Mouse (Mus musculus) left cerebral cortex, adult 8-10 months (tissue): ENCODE results near the gene Sox12. TPM values are rescaled to one million over a fixed set of nuclear protein-coding genes. Genes with fewer than 3 reads are reported as not detected.
"Not testable (repeated sequence)": the region's sequence is repeated elsewhere in the genome, so short reads cannot be mapped to it uniquely, and the experiment has no call there.

Experiments used
- DNase-seq, 2 experiments: peaks; one replicate each; pipeline ENCODE4 v3.0.0; 2022; ENCODE audit warnings: low spot score in 2 of 2
- total RNA-seq, 4 experiments: library from RNA; stranded (reverse); gene quantifications; 2 replicates each; pipeline ENCODE4 v1.2.4; 2022

Sox12 gene
- total RNA-seq: 10 to 100 TPM; 12.9 to 15.4 (median 14.3) TPM

DNA sequence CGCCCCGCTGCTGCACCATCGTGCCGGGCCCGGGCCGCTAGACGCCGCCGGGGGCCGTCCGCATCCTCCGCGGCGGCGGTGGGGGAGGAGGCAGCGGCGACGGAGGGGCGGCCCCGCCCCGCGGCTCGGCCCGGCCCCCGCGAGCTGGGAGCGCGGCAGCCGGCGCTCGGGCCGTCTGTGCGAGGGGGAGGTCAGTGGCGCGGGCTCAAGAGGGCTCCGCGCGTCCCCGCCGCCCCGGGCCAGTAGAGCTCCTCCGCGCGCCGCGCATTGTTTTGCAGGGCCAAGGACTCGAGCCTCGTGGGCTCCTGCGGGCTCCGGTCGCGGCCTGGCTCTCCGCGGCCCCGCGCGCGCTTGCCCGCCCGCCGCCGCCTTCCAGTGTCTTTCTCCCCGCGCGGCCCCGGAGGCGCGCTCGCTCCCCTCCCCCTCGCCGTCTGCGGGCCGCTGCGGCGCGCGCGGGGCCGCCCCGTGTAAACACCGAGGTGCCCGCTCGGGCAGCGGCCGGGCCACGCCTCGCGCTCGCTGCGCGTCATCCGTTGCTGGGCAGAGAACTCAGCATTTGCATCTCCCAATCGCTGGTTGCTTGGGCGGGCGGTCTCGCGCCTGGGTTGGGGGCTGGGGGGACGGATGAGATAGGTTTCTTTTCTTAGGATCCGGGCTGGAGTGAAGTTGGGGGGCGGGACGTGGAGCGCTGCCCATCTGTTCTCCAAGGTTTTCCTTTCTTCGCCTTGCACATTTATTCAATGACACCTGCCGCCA lies at the start of gene Sox12:
Sox12 (minus strand) TSS at position 384 of the 756 bp plus-strand sequence.
- peak; percentile 95 to 97 for DNase-seq

DNA sequence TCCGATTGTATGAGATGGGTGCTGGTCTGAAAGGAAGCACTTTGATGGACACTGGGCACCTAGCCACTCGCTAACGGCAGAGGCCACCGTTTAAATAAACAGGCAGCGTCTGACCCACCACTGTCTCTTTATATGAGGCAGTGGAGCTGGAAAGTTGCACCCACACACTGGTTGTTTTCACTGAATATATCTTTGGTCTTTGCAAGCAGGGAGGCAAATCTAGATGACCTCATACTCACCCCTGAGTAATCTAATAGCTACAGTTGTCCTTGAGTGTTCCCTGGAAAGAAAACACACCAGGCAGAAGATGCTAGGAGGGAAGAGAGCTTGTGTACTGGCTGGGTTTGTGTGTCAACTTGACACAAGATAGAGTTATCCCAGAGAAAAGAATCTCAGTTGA lies 49.6 kb upstream of the Sox12 start:
- no peak for DNase-seq

DNA sequence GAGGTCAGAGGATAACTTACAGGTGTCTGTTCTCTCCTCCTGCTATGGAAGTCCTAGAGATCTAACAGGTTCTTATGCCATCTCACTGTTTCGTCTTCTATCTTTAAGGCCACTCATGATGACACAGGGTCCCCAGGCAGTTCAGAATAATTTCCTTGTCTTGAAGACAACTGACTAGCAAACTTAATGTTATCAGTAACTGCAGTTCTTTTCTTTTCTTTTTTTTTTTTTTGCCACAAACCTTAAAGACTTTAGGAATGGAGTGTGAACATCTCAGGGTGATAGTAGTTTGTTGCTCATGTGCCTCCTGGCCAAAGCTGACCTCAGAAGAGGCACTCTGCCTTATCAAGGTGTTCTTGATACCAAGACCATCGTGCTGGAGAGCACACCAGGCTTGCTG lies 48.8 kb upstream of the Sox12 start:
- DNase-seq: no peak

GRCm38 (mm10) chr2:152443281-152443680 lies 45.4 kb upstream of the Sox12 start:
- DNase-seq: no peak

DNA sequence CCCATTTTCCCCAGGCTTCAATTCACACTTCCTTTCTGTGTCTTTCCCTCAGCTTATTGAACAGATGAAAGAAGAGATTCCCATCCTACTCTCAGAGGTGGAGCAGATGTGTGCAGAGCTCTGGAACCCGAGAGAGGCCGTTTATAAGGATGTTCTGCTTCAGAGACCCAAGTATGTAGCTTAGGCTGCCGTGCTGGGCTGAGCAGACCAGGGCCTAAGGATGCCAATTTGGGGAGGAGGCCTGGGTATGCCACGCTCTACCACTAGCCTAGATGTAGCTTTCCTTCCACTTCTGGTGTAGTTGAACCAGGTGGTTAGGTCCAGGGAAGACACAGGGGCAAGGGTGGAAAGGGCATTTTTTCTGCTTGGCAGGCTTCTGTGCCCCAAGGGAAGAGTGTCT lies 44.5 kb upstream of the Sox12 start:
- DNase-seq: no peak

GRCm38 (mm10) chr2:152439833-152440232 lies 42.0 kb upstream of the Sox12 start:
- no peak for DNase-seq

DNA sequence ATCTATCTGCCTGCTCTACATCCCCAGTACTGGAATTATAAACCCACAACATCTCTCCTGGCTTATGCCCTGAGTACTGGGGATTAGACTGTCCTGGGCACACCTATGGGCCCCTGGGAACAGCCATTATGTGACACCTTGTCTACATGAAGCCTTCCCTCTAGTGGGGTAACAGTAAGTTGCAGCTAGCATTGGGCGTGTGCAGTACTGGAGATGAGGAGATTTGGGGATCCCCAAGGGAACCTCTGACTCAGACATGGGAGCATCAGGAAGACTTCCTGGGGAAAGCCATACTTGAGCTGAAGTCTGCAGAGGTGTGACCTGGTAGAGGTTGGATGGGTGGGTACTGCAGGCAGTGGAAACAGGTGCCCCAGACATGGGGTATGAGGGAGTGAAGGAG lies 41.1 kb upstream of the Sox12 start:
- no peak for DNase-seq

DNA sequence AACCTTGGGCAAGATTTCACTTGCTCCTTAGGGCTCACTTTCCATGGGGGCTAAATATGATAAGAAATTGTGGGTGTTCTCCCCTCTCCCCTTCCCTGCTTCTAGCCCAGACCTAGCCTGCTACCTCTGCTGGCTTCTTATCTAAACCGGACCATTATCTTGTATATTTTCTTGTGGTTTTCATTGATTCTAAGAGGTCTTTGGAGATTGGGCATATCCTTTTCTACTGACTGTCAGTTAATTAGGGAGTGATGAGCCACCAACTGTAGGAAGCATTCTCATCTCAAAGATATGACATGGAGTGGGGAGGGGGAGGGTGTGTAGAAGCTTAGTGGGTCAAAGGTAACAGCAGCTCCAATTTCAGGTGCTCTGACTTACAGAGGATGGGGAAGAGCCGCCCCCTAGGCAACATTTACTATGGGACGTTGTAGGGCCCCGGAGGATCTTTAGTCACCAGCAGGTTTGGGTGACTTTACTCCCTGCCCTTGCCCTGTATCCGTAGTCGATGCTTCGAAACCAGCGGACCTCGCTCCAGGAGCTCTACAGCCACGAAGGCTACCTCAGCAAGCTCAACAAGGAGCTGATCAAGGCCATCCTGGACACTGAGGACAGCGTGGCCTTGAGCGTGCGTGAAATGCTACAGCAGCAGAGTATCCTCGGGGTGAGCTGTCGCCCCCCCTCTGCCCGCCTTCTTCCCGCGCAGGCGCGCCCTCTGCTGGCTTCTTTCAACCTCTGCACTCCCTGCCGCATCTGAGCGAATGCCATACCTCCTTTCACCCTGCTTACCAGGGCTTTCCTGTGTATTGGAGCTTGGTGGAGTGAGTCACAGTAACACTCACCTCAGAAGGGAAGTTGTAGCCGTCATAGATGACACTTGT lies 39.4 kb upstream of the Sox12 start:
- DNase-seq: peak; percentile 50 to 65

DNA sequence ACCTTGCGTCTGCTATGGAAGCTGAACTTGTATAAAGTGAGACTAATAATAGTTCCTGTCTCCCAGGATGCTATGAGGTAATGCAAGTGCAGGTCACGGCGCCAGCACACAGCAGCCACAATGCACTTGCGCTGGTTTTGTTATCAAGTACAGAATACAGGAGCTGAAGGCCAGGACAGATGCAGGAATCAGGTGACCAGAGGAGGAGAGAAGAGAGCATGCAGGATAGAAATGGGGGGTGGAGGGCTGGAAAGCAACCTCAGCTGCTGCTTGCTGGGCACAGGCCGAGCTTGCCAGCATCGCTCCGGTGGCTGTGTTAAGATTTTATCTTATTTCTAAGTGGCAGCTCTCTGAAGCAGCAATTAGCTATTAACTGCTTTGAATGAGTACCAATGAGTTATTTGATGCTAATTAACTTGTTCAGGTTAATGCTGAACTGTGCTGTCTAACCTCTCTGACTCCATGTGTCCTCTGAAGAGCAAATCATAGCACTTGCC lies 38.6 kb upstream of the Sox12 start:
- no peak for DNase-seq

- DNase-seq: not testable (repeated sequence)
Observed at GRCm38 (mm10) chr2:152428481-152428880, 30.6 kb upstream of the Sox12 start.

DNA sequence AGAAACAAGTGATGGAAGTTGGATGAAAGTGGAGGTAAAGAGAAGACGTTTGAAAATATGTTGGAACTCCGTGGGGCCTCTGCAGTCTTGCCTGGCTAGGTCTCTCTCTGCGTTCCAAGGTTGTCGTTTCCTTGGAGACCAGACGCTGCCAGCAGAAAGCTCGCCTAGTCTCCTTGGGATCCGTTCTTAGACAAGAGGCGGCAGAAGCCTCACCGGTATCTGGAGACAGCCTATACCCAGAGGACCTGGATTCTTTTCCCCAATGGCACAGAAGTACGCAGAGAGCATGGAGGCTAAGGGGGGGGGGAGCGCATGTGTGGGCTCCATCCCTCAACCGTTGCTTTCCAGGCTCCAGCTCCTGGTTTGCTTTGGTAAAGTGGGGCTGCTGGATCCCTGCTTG lies 29.6 kb upstream of the Sox12 start:
- DNase-seq: peak in 1 of 2 experiments; percentile 39

DNA sequence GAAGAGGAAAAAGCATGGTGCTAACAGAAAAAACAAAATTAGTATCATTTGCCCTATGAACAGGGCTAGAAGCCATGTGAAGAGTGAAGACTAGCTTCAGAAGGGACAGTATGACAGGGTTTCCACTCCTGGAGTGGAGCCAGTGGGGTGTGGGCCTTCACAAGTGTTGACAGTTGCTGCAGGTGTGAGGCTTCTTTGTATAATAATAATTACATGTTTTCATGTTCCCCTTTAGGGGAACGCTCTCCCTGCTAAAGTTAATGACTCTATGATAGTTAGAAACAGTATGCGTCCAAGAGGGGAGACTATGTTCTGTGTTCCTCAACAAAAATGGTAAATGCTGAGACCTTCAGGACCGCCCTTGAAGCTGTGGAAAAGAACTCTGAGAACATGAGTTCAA lies 17.9 kb upstream of the Sox12 start:
- DNase-seq: no peak

- DNase-seq: no peak
Observed at GRCm38 (mm10) chr2:152415287-152415686, 17.4 kb upstream of the Sox12 start, which contains the start of gene 6820408C15Rik. Gene 6820408C15Rik, plus strand, starts transcription at chr2:152415587.

GRCm38 (mm10) chr2:152414591-152415165 lies 16.8 kb upstream of the Sox12 start, which contains the start of gene Zcchc3:
Gene Zcchc3, minus strand, starts transcription at chr2:152415027.
- peak; percentile 86 for DNase-seq

DNA sequence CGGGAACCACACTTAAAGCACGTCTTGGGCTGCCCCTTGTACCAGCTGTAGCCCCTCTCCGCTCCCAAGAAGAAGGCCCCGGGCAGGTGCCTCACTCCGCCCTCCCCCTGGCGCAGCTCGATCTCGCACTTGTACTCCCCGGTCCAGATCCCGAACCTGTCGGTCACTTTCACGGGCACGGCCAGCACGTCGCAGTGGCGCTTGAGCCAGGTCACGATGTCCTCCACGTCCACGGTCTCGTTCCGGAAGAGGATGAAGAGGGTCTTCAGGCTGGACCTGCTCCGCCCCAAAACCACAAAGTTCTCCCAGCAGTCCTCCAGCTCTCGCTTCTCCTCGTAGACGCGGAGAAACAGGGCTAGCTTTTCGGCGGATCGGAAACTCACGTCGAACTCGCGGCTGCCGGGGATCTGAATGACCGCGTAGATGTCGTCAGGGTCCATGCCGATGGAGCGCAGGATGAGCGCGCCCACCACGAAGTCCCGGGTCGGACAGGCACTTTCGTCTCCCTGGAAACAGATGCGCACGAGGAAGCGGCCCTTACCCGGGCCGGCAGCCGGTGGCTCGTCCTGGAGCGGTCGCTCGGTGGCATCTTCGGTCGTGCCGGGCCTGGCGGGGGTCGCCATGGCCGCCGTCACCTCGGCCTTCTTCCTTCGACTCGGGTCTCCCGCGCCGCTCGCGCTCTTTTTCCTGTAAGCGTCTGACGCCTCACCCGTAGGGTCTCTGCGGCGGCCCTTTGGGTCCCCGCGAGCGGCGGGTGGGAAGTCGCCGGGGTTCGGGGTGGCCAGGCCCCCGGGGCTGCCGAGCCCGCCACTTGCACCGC lies 16.1 kb upstream of the Sox12 start:
- peak in 1 of 2 experiments; percentile 32 for DNase-seq

DNA sequence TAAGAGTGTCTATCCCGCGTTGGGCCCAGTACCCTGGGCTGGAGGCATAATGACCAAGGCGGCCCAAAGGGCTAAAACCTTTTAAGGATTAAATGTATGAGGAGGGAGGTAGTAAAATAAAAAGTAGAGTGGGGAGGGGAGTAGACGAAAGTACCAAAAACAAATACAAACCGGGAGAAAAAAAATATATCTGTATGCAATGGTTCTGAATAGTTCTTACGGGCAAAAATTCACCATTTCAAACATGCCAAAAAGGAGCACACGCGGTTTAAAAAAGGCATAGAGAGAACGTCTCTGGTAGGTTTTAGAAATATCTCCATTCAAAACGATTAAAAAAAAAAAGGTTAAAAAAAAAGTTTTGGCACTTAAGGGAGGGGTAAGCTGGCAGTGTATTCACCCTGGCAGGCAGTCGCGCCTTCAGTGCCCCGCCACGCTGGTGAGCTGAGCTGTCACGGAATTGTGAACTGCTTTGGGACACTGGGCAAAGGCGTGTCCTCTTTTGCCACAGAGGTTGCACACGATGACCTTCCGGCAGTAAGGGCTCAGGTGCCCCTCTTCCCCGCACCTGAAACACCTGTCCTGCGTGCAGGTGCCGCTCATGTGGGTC lies 15.4 kb upstream of the Sox12 start:
- DNase-seq: no peak

GRCm38 (mm10) chr2:152412526-152413157 lies 14.8 kb upstream of the Sox12 start:
- no peak for DNase-seq

DNA sequence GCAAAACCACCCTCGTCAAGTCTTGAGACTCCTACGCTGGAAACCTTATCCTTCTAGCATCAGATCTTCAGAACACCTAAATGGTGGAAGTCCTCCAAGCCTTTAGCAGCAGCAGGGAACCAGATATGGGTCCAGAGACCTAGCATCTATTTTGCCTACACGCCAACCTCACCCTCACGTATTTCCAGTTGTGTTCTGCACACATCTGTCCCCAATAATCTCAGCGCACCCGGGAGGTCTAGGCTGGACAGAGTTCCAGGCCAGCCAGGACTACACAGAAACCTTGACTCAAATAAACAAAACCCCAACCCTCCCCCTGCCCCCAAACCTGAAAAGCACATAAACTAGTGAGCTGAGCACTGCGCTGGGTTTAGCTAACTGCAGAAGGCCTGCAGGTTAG lies 13.6 kb upstream of the Sox12 start:
- no peak for DNase-seq

DNA sequence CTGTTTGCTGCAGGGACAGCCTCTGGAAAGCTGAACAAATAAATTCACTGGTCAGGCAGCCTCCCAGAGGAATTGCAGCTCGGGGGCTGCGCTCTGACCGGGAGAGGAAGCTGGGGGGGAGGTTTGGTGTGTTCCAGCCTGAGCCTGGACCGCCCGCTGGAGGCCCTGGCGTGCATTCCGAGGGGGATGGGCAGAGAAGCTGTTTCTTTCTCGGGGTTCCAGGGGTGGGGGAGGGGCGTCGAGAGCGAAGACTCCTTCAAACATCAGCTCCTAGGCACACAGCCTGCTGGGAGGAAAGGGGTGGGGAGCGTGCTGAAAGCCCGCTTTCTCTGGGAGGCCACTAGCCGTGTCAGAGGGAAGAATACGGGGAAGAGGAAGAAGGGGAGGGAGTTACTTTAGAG lies 13.1 kb upstream of the Sox12 start:
- DNase-seq: peak; percentile 32 to 78

- DNase-seq: no peak
Observed at GRCm38 (mm10) chr2:152409781-152410180, 11.9 kb upstream of the Sox12 start.
